Mouse (Mus musculus): Measurements from ENCODE around the gene Gm10358. TPM values are rescaled to one million over a fixed set of nuclear protein-coding genes. Genes with fewer than 3 reads are reported as not detected.
"Not testable (repeated sequence)": the region's sequence is repeated elsewhere in the genome, so short reads cannot be mapped to it uniquely, and the experiment has no call there.

Gene Gm10358
- total RNA-seq (2018; cell fraction: chromatin; rRNA removed), result not detected
- total RNA-seq (2018; cell fraction: cytosol; rRNA removed), result under 1 TPM in 5 of 26 experiments, not detected in 21; 0.11 to 0.30 (median 0.26) TPM
- not detected for total RNA-seq (2018; cell fraction: nucleus; rRNA removed)
- 0.25 to 0.78 TPM (median 0.29 TPM) in 3 replicates for polyA plus RNA-seq (2018)

DNA sequence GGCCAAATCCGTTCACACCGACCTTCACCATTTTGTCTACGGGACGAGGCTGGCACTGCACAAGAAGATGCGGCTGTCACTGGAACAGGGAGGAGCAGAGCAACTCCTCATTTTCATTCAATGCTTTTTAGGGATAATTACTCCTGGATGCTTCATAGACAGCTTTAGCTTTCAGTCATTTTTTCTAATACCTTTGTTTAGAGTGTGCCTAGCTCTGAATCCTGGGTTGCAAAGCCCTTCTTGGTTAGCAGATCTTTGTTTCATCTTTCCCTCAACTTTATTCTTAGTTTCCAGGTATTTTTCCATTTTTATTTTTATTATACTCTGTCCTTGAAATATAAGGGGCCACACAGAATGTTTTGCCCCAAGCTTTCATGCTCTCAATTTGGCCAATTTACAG is at the start of gene Gm10358:
Gene Gm10358 (minus strand): TSS at position 101 of the 400 bp plus-strand sequence.
- 94% methylated on average over 5 of the region's 5 CpGs for WGBS (ENCODE audit: missing documents)
- no peak within 1 kb of the TSS for H3K4me3 ChIP-seq (ENCODE audit: inconsistent target)
- no peaks in the 10 kb centered on the region for H3K79me2 ChIP-seq (ENCODE audit: inconsistent target)
- H3K27ac ChIP-seq, result no peak within 1 kb of the TSS
- H3K36me3 ChIP-seq (ENCODE audit: inconsistent target), result no peaks in the 10 kb centered on the region

DNA sequence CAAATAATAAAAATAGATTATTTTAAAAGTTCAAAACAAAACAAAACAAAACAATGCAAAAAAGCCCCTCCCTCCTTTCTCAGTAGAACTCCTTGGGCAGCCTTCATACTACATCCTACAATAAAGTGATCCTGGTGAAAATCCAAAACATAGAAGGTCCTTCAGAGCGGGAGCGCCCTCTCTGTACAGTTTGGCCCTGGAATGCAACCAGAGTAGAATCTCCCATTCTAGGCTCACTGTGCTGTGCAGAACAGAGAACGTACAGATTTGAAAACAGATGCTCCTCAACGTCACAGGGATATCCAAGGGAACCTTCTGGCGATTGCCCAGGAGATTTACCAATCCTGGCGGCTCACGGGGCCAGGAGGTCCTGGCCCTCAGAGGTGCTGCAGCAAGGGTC is 42.0 kb upstream of the Gm10358 start, which contains the start of gene Iqcm:
Gene Iqcm (plus strand): TSS at position 301 of the 400 bp plus-strand sequence.
- Histone ChIP-seq H3K4me3 (ENCODE audit: inconsistent target) (no peak within 1 kb of the TSS), H3K36me3 (ENCODE audit: inconsistent target) (no peaks in the 10 kb centered on the region), H3K79me2 (ENCODE audit: inconsistent target) (no peaks in the 10 kb centered on the region), H3K27ac (no peak within 1 kb of the TSS)
- 94% methylated on average over 7 of the region's 7 CpGs for WGBS (ENCODE audit: missing documents)

DNA sequence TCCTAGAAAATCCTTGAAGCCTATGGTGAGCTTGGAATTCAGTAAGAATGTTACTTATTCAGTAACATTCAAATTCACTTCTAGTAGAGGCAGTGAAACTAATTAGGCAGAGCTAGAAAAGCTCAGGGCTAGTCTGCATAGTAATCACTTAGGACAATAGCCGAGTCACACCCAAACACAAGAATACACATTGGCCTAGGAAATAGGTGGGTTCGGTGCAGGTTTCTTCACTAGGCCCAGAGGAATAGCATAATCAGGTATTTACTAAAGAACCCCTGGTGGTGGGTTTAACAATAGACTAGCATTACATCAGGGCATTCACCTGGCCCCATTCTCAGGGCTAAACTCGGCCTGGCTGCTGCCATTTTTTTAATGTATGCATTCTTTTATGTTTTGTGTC is 9.3 kb upstream of the Gm10358 start:
- H3K79me2 ChIP-seq (ENCODE audit: inconsistent target); H3K27ac ChIP-seq; H3K36me3 ChIP-seq (ENCODE audit: inconsistent target); H3K4me3 ChIP-seq (ENCODE audit: inconsistent target): not testable (repeated sequence)
- WGBS (ENCODE audit: missing documents), result 94% methylated on average over 3 of the region's 3 CpGs

DNA sequence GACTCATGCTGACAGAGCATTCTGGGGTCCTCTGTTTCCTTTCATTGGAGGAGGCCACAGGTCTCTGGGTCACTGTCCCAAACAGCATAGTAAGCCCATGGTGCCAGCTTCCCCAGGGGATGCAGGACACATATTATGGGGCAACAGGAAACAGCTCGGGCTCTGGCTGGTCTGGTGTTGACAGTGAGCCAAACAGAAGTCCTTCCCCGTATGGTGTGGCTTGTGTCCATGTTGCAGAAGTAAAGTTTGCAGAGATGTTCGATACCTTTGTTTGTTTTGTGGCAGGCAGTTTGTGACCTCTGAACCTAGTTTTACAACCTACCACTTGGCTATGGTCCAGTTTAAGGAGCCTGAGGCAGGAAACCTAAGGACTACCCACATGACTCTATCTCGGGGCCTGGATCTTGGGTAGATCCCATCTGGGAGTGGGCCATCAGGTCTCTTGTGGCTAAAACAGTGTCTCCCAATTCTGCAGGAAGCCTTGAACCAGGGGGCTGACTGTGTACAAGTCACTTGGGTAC is 21.6 kb downstream of the Gm10358 start:
- H3K36me3 ChIP-seq (ENCODE audit: inconsistent target), result no peaks in the 10 kb centered on the region
- no peak overlapping the region for H3K4me3 ChIP-seq (ENCODE audit: inconsistent target)
- no peak overlapping the region for H3K27ac ChIP-seq
- 74% methylated on average over 4 of the region's 4 CpGs for WGBS (ENCODE audit: missing documents)
- H3K79me2 ChIP-seq (ENCODE audit: inconsistent target), result no peaks in the 10 kb centered on the region; the same call in 1 of the 2 replicates

DNA sequence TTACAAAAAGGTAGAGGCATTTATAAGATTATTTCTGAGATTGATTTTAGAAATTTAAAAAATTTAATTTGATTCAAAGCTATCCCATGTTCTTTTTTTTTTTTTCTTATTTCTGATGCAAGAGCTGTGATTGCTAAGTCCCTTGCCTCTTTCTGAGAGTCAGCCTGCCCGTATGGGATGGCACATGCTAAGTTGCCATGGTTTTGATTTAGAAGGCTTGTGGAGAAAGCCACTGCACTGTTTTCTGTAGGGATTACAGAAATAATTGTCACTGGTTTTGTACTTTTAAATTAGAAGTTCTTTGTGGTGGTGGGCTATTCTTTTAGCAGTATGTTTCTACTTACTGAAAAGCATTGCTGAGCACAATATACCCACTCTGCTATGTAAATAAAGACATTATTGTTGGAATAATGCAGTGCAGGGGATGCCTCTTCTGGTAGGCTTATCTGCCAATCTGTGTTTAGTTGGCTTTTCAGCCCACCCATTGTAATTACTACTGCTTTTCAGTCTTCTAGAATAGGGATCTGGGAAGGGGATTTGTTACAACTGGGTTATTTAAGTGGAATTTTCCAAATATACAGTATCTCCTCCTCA is 30.8 kb downstream of the Gm10358 start:
- no peak overlapping the region for H3K27ac ChIP-seq
- 56% methylated on average over 1 of the region's 1 CpGs for WGBS (ENCODE audit: missing documents)
- no peaks in the 10 kb centered on the region for H3K79me2 ChIP-seq (ENCODE audit: inconsistent target)
- no peak overlapping the region for H3K4me3 ChIP-seq (ENCODE audit: inconsistent target)
- H3K36me3 ChIP-seq (ENCODE audit: inconsistent target), result no peaks in the 10 kb centered on the region

DNA sequence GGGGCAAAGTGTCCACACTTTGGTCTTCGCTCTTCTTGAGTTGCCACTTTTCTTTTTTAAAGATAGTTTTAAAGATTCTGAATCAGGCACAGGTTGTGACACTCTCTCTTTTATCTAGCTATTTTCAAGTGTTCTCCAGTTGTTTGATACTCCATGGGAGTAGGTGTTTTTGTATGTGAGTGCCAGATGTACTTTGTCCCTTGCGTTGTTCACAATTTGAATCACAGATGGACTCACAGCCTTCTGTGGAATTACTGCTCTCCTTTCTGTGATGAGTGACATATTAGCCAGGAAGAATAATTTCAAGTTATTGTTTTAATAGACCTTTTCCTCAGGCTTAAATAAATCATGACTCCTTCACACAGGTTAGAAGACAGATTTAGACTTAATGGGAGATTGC is 34.4 kb downstream of the Gm10358 start:
- WGBS (ENCODE audit: missing documents), result 90% methylated on average over 2 of the region's 2 CpGs
- Histone ChIP-seq H3K79me2 (ENCODE audit: inconsistent target) (no peaks in the 10 kb centered on the region), H3K36me3 (ENCODE audit: inconsistent target) (no peaks in the 10 kb centered on the region), H3K27ac (no peak overlapping the region), H3K4me3 (ENCODE audit: inconsistent target) (no peak overlapping the region)

Other genes with a start within 250 kb of the Gm10358 start
- gene Rasd2, start 192.6 kb downstream of the Gm10358 start, polyA plus RNA-seq (2018), result 0.11 to 0.14 TPM in 2 of 3 replicates, not detected in the other
- gene Iqcm, start 42.1 kb upstream of the Gm10358 start, polyA plus RNA-seq (2018), result not detected in 3 replicates